Mouse (Mus musculus) Patski (cell line): ENCODE results near the gene Serpina9. TPM values are rescaled to one million over a fixed set of nuclear protein-coding genes. Genes with fewer than 3 reads are reported as not detected.

Experiments
- ATAC-seq: fragments of 100-300 bp; one replicate; pipeline ENCODE4 v1.8.0; 2021
- CTCF ChIA-PET: fragments of 350-600 bp; sonication (Branson Sonifier 250); formaldehyde crosslinking; loops from one replicate; lab custom pipeline; 2022; ENCODE audit warnings: inconsistent platforms; lab: Charles Lee
- POLR2A ChIA-PET: fragments of 350-600 bp; sonication (Branson Sonifier 250); formaldehyde crosslinking; loops from one replicate; lab custom pipeline; 2022; ENCODE audit warnings: antibody characterized with exemption, inconsistent platforms; lab: Charles Lee
- DNase-seq: peaks from one replicate; pipeline ENCODE4 v3.0.0-alpha.2; 2011; ENCODE audit warnings: low read depth, low spot score
- H3K27me3 ChIP-seq: fragments of 371-371 bp; one replicate; pipeline ENCODE4 v1.5.1; 2021
- CTCF ChIP-seq: fragments of 100-300 bp; IDR thresholded peaks from one replicate; pipeline ENCODE4 v1.5.1; 2021
- in situ Hi-C: fragments of 300-500 bp; cut with MboI; formaldehyde crosslinking; loops from 3 replicates; pipeline ENCODE4 v1.11.1; 2018; ENCODE audit warnings: low pct_unique_long_range_greater_than_20kb, mixed read lengths
- polyA plus RNA-seq: library from polyadenylated mRNA; unstranded; gene quantifications from one replicate; pipeline ENCODE4 v1.2.3, GENCODE M21; 2021

Serpina9 gene
- polyA plus RNA-seq, 1 experiment from 2014 or later: 0.08 TPM

- in situ Hi-C loops: no loop called here
- ChIA-PET POLR2A (no interaction called here), CTCF (no interaction called here)
- no peak for DNase-seq
- TF ChIP-seq CTCF: no peak
- no peaks in the 10 kb centered on the region for H3K27me3 ChIP-seq
- no peak for ATAC-seq
Observed at GRCm38 (mm10) chr12:104038181-104038580, 24.6 kb upstream of the Serpina9 start.

- DNase-seq (no peak), ATAC-seq (no peak)
- TF ChIP-seq CTCF: no peak
- in situ Hi-C loops: loop anchor here (5.0 kb wide), 1 partner anchor 36 kb away; no protein-coding TSS in a partner anchor
- CTCF ChIA-PET: interaction anchor here (1.1 kb wide), 1 partner anchor 17 kb away, joined by 3 read pairs; no protein-coding TSS in a partner anchor
- POLR2A ChIA-PET: no interaction called here
- no peaks in the 10 kb centered on the region for H3K27me3 ChIP-seq
Observed at GRCm38 (mm10) chr12:104033752-104034151, 20.2 kb upstream of the Serpina9 start.

- POLR2A ChIA-PET: interaction anchor here (0.7 kb wide), 1 partner anchor 36 kb away, joined by 4 read pairs; no protein-coding TSS in a partner anchor
- in situ Hi-C loops: loop anchor here (5.0 kb wide), 1 partner anchor 33 kb away; no protein-coding TSS in a partner anchor
- ATAC-seq (peak; percentile 74), DNase-seq (no peak)
- H3K27me3 ChIP-seq: no peaks in the 10 kb centered on the region
- peak; percentile 85 for TF ChIP-seq CTCF
- CTCF ChIA-PET: interaction anchor here (1.0 to 2.6 kb wide), 12 partner anchors 9 to 40 kb away, joined by 3 to 22 read pairs (median 4); partner anchors contain the start of gene Serpina11
Observed at GRCm38 (mm10) chr12:104029986-104030385, 16.4 kb upstream of the Serpina9 start.

- in situ Hi-C loops: no loop called here
- CTCF ChIA-PET: no interaction called here
- no peak for TF ChIP-seq CTCF
- ATAC-seq (no peak), DNase-seq (no peak)
- H3K27me3 ChIP-seq: no peaks in the 10 kb centered on the region
- POLR2A ChIA-PET: interaction anchor here (0.9 kb wide), 1 partner anchor 12 kb away, joined by 3 read pairs; no protein-coding TSS in a partner anchor
Observed at GRCm38 (mm10) chr12:104015280-104015679, 1.7 kb upstream of the Serpina9 start.

- ChIA-PET POLR2A (no interaction called here), CTCF (interaction anchor here (1.7 to 2.0 kb wide), 2 partner anchors 9 to 21 kb away, joined by 4 to 6 read pairs; no protein-coding TSS in a partner anchor)
- no peak for ATAC-seq
- H3K27me3 ChIP-seq: no peaks in the 10 kb centered on the region
- DNase-seq: no peak
- in situ Hi-C loops: no loop called here
- TF ChIP-seq CTCF: no peak
Observed at GRCm38 (mm10) chr12:104004689-104005088, 8.9 kb downstream of the Serpina9 start.

- ATAC-seq: peak; percentile 66
- in situ Hi-C loops: no loop called here
- TF ChIP-seq CTCF: no peak
- peak; percentile 61 for DNase-seq
- POLR2A ChIA-PET: interaction anchor here (1.0 to 1.3 kb wide), 2 partner anchors 12 to 56 kb away, joined by 3 read pairs; no protein-coding TSS in a partner anchor
- H3K27me3 ChIP-seq: no peaks in the 10 kb centered on the region
- CTCF ChIA-PET: interaction anchor here (1.2 to 2.0 kb wide), 3 partner anchors 8 to 70 kb away, joined by 4 to 6 read pairs (median 6); no protein-coding TSS in a partner anchor
Observed at GRCm38 (mm10) chr12:104003238-104003612, 10.3 kb downstream of the Serpina9 start.

GRCm38 (mm10) chr12:104002569-104003237 lies 10.9 kb downstream of the Serpina9 start:
- no peaks in the 10 kb centered on the region for H3K27me3 ChIP-seq
- ChIA-PET POLR2A (interaction anchor here (1.0 to 1.3 kb wide), 2 partner anchors 12 to 57 kb away, joined by 3 read pairs; no protein-coding TSS in a partner anchor), CTCF (interaction anchor here (1.2 to 2.0 kb wide), 3 partner anchors 7 to 71 kb away, joined by 4 to 6 read pairs (median 6); no protein-coding TSS in a partner anchor)
- in situ Hi-C loops: no loop called here
- peak; percentile 92 for ATAC-seq
- no peak for TF ChIP-seq CTCF
- peak; percentile 97 for DNase-seq

- in situ Hi-C loops: no loop called here
- ATAC-seq: no peak
- H3K27me3 ChIP-seq: no peaks in the 10 kb centered on the region
- POLR2A ChIA-PET: no interaction called here
- no peak for DNase-seq
- no peak for TF ChIP-seq CTCF
- CTCF ChIA-PET: no interaction called here
Observed at GRCm38 (mm10) chr12:104000594-104000993, 13.0 kb downstream of the Serpina9 start.

- no peak for DNase-seq
- ChIA-PET CTCF (no interaction called here), POLR2A (no interaction called here)
- TF ChIP-seq CTCF: no peak
- in situ Hi-C loops: loop anchor here (5.0 kb wide), 3 partner anchors 33 to 423 kb away; no protein-coding TSS in a partner anchor
- no peaks in the 10 kb centered on the region for H3K27me3 ChIP-seq
- no peak for ATAC-seq
Observed at GRCm38 (mm10) chr12:103999611-104000010, 13.9 kb downstream of the Serpina9 start.

- ATAC-seq (no peak), DNase-seq (no peak)
- ChIA-PET CTCF (interaction anchor here (0.7 to 4.0 kb wide), 3 partner anchors 31 to 76 kb away, joined by 3 to 23 read pairs (median 3); no protein-coding TSS in a partner anchor), POLR2A (no interaction called here)
- in situ Hi-C loops: loop anchor here (5.0 kb wide), 3 partner anchors 36 to 426 kb away; no protein-coding TSS in a partner anchor
- no peaks in the 10 kb centered on the region for H3K27me3 ChIP-seq
- no peak for TF ChIP-seq CTCF
Observed at GRCm38 (mm10) chr12:103996513-103996912, 17.0 kb downstream of the Serpina9 start.
